Mouse (Mus musculus): ENCODE measurements around the gene Vmn2r72. TPM values are rescaled to one million over a fixed set of nuclear protein-coding genes. Genes with fewer than 3 reads are reported as not detected.

Vmn2r72 gene
- not detected in 2 replicates for polyA plus RNA-seq (2015; fragmentation: Nextera tagmentation; extraction: Ambion mirVana)

GRCm38 (mm10) chr7:85754997-85755396 is at the start of gene Vmn2r72:
TSS of gene Vmn2r72 (minus strand) at chr7:85755097.
- whole genome bisulfite sequencing: 67% methylated on average over 1 of the region's 1 CpGs
- ATAC-seq (ENCODE audit: extremely low read depth, insufficient number of reproducible peaks, low FRiP score, low TSS enrichment): no peak
- no peak within 1 kb of the TSS for H3K4me2 ChIP-seq

More at GRCm38 (mm10) chr7:85754997-85755396, at the start of gene Vmn2r72:
- Histone ChIP-seq H3K9ac (no peak within 1 kb of the TSS), H3K27ac (replicated peaks) (no peak within 1 kb of the TSS), H3K36me3 (no peaks in the 10 kb centered on the region), H3K4me3 (no peak within 1 kb of the TSS), H3K4me1 (no peaks in the 10 kb centered on the region), H3K9me3 (no peaks in the 10 kb centered on the region), H3K27me3 (replicated peaks) (no peaks in the 10 kb centered on the region)

Other genes with a start within 250 kb of the Vmn2r72 start
- gene Vmn2r71, start 192.0 kb downstream of the Vmn2r72 start, polyA plus RNA-seq (2015; fragmentation: Nextera tagmentation; extraction: Ambion mirVana): not detected in 2 replicates
- not detected in 2 replicates for gene Vmn2r70, start 185.9 kb downstream of the Vmn2r72 start, polyA plus RNA-seq (2015; fragmentation: Nextera tagmentation; extraction: Ambion mirVana)
- gene Vmn2r73, start 121.2 kb upstream of the Vmn2r72 start, polyA plus RNA-seq (2015; fragmentation: Nextera tagmentation; extraction: Ambion mirVana): not detected in 2 replicates
- not detected in 2 replicates for gene Vmn2r74, start 206.5 kb upstream of the Vmn2r72 start, polyA plus RNA-seq (2015; fragmentation: Nextera tagmentation; extraction: Ambion mirVana)

Data from heart, embryonic 13.5 days (tissue).